Mouse (Mus musculus) skeletal muscle tissue, adult 2 months (tissue): Measurements from ENCODE around the gene Chrng.

ENCODE experiments used
- DNase-seq: peaks from one replicate; pipeline ENCODE4 v3.0.0-alpha.2; 2012; ENCODE audit warnings: low read depth, low spot score

Gene Chrng

GRCm38 (mm10) chr1:87198119-87199065, 6.1 kb upstream of the Chrng start:
- no peak for DNase-seq

- no peak for DNase-seq
These were observed 3.6 kb upstream of the Chrng start for GRCm38 (mm10) chr1:87200811-87201210.

- DNase-seq: no peak
These were observed 2.6 kb upstream of the Chrng start for GRCm38 (mm10) chr1:87201848-87202247.

- DNase-seq: no peak
These were observed 678 bp upstream of the Chrng start for GRCm38 (mm10) chr1:87203779-87204178.

- no peak for DNase-seq
These were observed 581 bp downstream of the Chrng start for GRCm38 (mm10) chr1:87205038-87205437.

- DNase-seq: no peak
These were observed 1.0 kb downstream of the Chrng start for GRCm38 (mm10) chr1:87205502-87205901.

- DNase-seq: no peak
These were observed 1.9 kb downstream of the Chrng start for GRCm38 (mm10) chr1:87206339-87206738.

- no peak for DNase-seq
These were observed 7.0 kb downstream of the Chrng start for GRCm38 (mm10) chr1:87211431-87211830.

GRCm38 (mm10) chr1:87213735-87214704, 9.6 kb downstream of the Chrng start, which contains the start of gene Eif4e2:
TSS of gene Eif4e2 (plus strand) at chr1:87213914.
- DNase-seq: peak; percentile 93

GRCm38 (mm10) chr1:87214748-87215147, 10.3 kb downstream of the Chrng start:
- DNase-seq: no peak

GRCm38 (mm10) chr1:87217938-87218337, 13.5 kb downstream of the Chrng start:
- no peak for DNase-seq

GRCm38 (mm10) chr1:87225739-87226138, 21.3 kb downstream of the Chrng start:
- DNase-seq: no peak

GRCm38 (mm10) chr1:87226409-87227159, 22.1 kb downstream of the Chrng start:
- no peak for DNase-seq

GRCm38 (mm10) chr1:87227160-87227550, 22.7 kb downstream of the Chrng start:
- peak; percentile 79 for DNase-seq

- DNase-seq: no peak
These were observed 26.1 kb downstream of the Chrng start for GRCm38 (mm10) chr1:87230606-87231005.

GRCm38 (mm10) chr1:87232197-87232596, 27.7 kb downstream of the Chrng start:
- DNase-seq: no peak

GRCm38 (mm10) chr1:87239056-87239455, 34.6 kb downstream of the Chrng start:
- no peak for DNase-seq

- DNase-seq: no peak
These were observed 38.6 kb downstream of the Chrng start for GRCm38 (mm10) chr1:87243021-87243420.

GRCm38 (mm10) chr1:87245430-87245829, 41.0 kb downstream of the Chrng start:
- DNase-seq: no peak

GRCm38 (mm10) chr1:87245929-87246815, 41.7 kb downstream of the Chrng start:
- peak; percentile 35 for DNase-seq
